Mouse (Mus musculus): ENCODE results near the gene Serpinb3c. TPM values are rescaled to one million over a fixed set of nuclear protein-coding genes. Genes with fewer than 3 reads are reported as not detected.
"Not testable (repeated sequence)": the region's sequence is repeated elsewhere in the genome, so short reads cannot be mapped to it uniquely, and the experiment has no call there.

Serpinb3c gene
- not detected in 2 replicates for polyA plus RNA-seq (2014; fragmentation: Nextera tagmentation; extraction: Ambion mirVana)

GRCm38 (mm10) chr1:107278261-107278660 lies at the start of gene Serpinb3c, which contains the start of gene Serpinb3b:
Gene Serpinb3c, minus strand, starts transcription at chr1:107278371.
Gene Serpinb3b, minus strand, starts transcription at chr1:107278361.
- H3K4me3 ChIP-seq (ENCODE audit: low read depth, low read length); ATAC-seq (replicated peaks; ENCODE audit: insufficient number of reproducible peaks, low FRiP score, low TSS enrichment, low read depth); H3K9ac ChIP-seq (replicated peaks; ENCODE audit: low read length); H3K27me3 ChIP-seq (ENCODE audit: control insufficient read depth, insufficient read depth, low read length); H3K36me3 ChIP-seq (replicated peaks; ENCODE audit: control insufficient read depth, insufficient read depth, low read depth, low read length); H3K27ac ChIP-seq (replicated peaks; ENCODE audit: low read depth, low read length); DNase-seq (ENCODE audit: low spot score); H3K4me2 ChIP-seq (ENCODE audit: low read depth, low read length); H3K9me3 ChIP-seq (replicated peaks; ENCODE audit: control insufficient read depth, low read length); H3K4me1 ChIP-seq (ENCODE audit: control insufficient read depth, insufficient read depth, low read length): not testable (repeated sequence)

- not testable (repeated sequence) for H3K9ac ChIP-seq (replicated peaks; ENCODE audit: low read length); H3K27ac ChIP-seq (replicated peaks; ENCODE audit: low read depth, low read length); H3K4me1 ChIP-seq (ENCODE audit: control insufficient read depth, insufficient read depth, low read length); ATAC-seq (replicated peaks; ENCODE audit: insufficient number of reproducible peaks, low FRiP score, low TSS enrichment, low read depth); H3K27me3 ChIP-seq (ENCODE audit: control insufficient read depth, insufficient read depth, low read length); H3K4me3 ChIP-seq (ENCODE audit: low read depth, low read length); H3K4me2 ChIP-seq (ENCODE audit: low read depth, low read length); H3K36me3 ChIP-seq (replicated peaks; ENCODE audit: control insufficient read depth, insufficient read depth, low read depth, low read length); H3K9me3 ChIP-seq (replicated peaks; ENCODE audit: control insufficient read depth, low read length)
- WGBS = 38% methylated on average over 3 of the region's 3 CpGs
- peak; percentile 9 for DNase-seq (ENCODE audit: low spot score)
These were observed 35.0 kb downstream of the Serpinb3c start for GRCm38 (mm10) chr1:107243170-107243569.

Other genes starting within 250 kb of the Serpinb3c start
- gene Serpinb3a, start 226.1 kb downstream of the Serpinb3c start, polyA plus RNA-seq (2014; fragmentation: Nextera tagmentation; extraction: Ambion mirVana) = not detected in 2 replicates
- not detected in 2 replicates for gene Serpinb3d, start 194.9 kb downstream of the Serpinb3c start, polyA plus RNA-seq (2014; fragmentation: Nextera tagmentation; extraction: Ambion mirVana)
- gene Serpinb3b, start within 50 bp of the Serpinb3c start, polyA plus RNA-seq (2014; fragmentation: Nextera tagmentation; extraction: Ambion mirVana) = not detected in 2 replicates
- gene Serpinb11, start 82.8 kb upstream of the Serpinb3c start, polyA plus RNA-seq (2014; fragmentation: Nextera tagmentation; extraction: Ambion mirVana) = not detected in 2 replicates
- gene Serpinb7, start 121.3 kb upstream of the Serpinb3c start, polyA plus RNA-seq (2014; fragmentation: Nextera tagmentation; extraction: Ambion mirVana) = not detected in 2 replicates
- 0.18 and 0.47 TPM in 2 replicates for gene Serpinb2, start 233.1 kb upstream of the Serpinb3c start, polyA plus RNA-seq (2014; fragmentation: Nextera tagmentation; extraction: Ambion mirVana)

Measured in embryonic facial prominence, embryonic 11.5 days (tissue).